Mouse (Mus musculus) MEL (cell line): ENCODE data around the gene Ddx27. TPM values are rescaled to one million over a fixed set of nuclear protein-coding genes. Genes with fewer than 3 reads are reported as not detected.

Source experiments
- DNase-seq: peaks from one replicate; pipeline ENCODE4 v3.0.0; 2011; ENCODE audit warnings: low read depth, low spot score
- H3K27ac ChIP-seq: 2 replicates; pipeline ENCODE4 v1.5.1; 2012; ENCODE audit warnings: low read depth, mild to moderate bottlenecking, control low read depth, low read length, moderate library complexity; ENCODE audit not compliant: control insufficient read depth
- H3K27me3 ChIP-seq, 2 experiments: fragments of 150-350 bp in 1 of 2; sonication (generic) in 1 of 2; 2 replicates each; pipeline ENCODE4 v1.6.1; 2012; ENCODE audit warnings: low read length in 2 of 2, mild to moderate bottlenecking in 2 of 2, improper control_type of control experiment in 1 of 2, moderate library complexity in 1 of 2; ENCODE audit not compliant: insufficient read depth in 2 of 2, control insufficient read depth in 1 of 2
- H3K36me3 ChIP-seq, 2 experiments: 2 replicates each; pipeline ENCODE4 v1.6.1; 2012 to 2014; ENCODE audit warnings: low read length in 2 of 2, improper control_type of control experiment in 1 of 2, inconsistent platforms in 1 of 2, mild to moderate bottlenecking in 1 of 2; ENCODE audit not compliant: insufficient read depth in 2 of 2, control insufficient read depth in 1 of 2
- H3K4me1 ChIP-seq, 2 experiments: fragments of 150-350 bp in 1 of 2; sonication (generic) in 1 of 2; 2 replicates each; pipeline ENCODE4 v1.6.1; 2012; ENCODE audit warnings: low read length in 2 of 2, improper control_type of control experiment in 1 of 2, mild to moderate bottlenecking in 1 of 2; ENCODE audit not compliant: insufficient read depth in 2 of 2, control insufficient read depth in 1 of 2
- H3K4me3 ChIP-seq, 2 experiments: fragments of 150-350 bp in 1 of 2; sonication (generic) in 1 of 2; 2 replicates each; pipeline ENCODE4 v1.5.1; 2012; ENCODE audit warnings: low read depth in 2 of 2, low read length in 2 of 2, mild to moderate bottlenecking in 2 of 2, moderate library complexity in 2 of 2, control low read depth in 1 of 2, improper control_type of control experiment in 1 of 2; ENCODE audit not compliant: control insufficient read depth in 1 of 2, insufficient read depth in 1 of 2
- H3K79me2 ChIP-seq: 2 replicates; pipeline ENCODE4 v1.6.1; 2012; ENCODE audit warnings: mild to moderate bottlenecking, low read length, moderate library complexity; ENCODE audit not compliant: control insufficient read depth, poor library complexity, insufficient read depth
- H3K9ac ChIP-seq: 2 replicates; pipeline ENCODE4 v1.6.1; 2012; ENCODE audit warnings: low read depth, mild to moderate bottlenecking, control low read depth, low read length, moderate library complexity; ENCODE audit not compliant: control insufficient read depth, poor library complexity, severe bottlenecking
- H3K9me3 ChIP-seq: fragments of 150-350 bp; sonication (generic); replicated peaks from 2 replicates; pipeline ENCODE4 v1.6.1; 2012; ENCODE audit warnings: mild to moderate bottlenecking, low read length, improper control_type of control experiment, moderate library complexity; ENCODE audit not compliant: insufficient read depth
- CHD1 ChIP-seq: IDR thresholded peaks from 2 replicates; pipeline ENCODE4 v1.6.1; 2012; ENCODE audit warnings: low read depth, mild to moderate bottlenecking, inconsistent platforms, low read length, improper control_type of control experiment
- E2F4 ChIP-seq: IDR thresholded peaks from 2 replicates; pipeline ENCODE4 v1.6.1; 2011; ENCODE audit warnings: low read depth, low read length, improper control_type of control experiment, borderline replicate concordance
- ELF1 ChIP-seq: IDR thresholded peaks from 2 replicates; pipeline ENCODE4 v1.6.1; 2014; ENCODE audit warnings: low read depth, mild to moderate bottlenecking, inconsistent platforms, low read length, improper control_type of control experiment, moderate library complexity
- ETS1 ChIP-seq: IDR thresholded peaks from 2 replicates; pipeline ENCODE4 v1.6.1; 2012; ENCODE audit warnings: low read depth, mild to moderate bottlenecking, inconsistent platforms, low read length, improper control_type of control experiment, moderate library complexity
- HCFC1 ChIP-seq: IDR thresholded peaks from 2 replicates; pipeline ENCODE4 v1.6.1; 2012; ENCODE audit warnings: low read depth, mild to moderate bottlenecking, inconsistent platforms, low read length, improper control_type of control experiment, moderate library complexity
- KAT2A ChIP-seq: conservative IDR thresholded peaks from 2 replicates; pipeline ENCODE4 v1.6.1; 2012; ENCODE audit warnings: low read depth, low read length, improper control_type of control experiment, inconsistent platforms
- MAFK ChIP-seq: IDR thresholded peaks from 2 replicates; pipeline ENCODE4 v1.6.1; 2011; ENCODE audit warnings: low read depth, mild to moderate bottlenecking, low read length, improper control_type of control experiment, borderline replicate concordance
- MAX ChIP-seq: IDR thresholded peaks from 2 replicates; pipeline ENCODE4 v1.6.1; 2011; ENCODE audit warnings: low read length, improper control_type of control experiment
- MAZ ChIP-seq: IDR thresholded peaks from 2 replicates; pipeline ENCODE4 v1.6.1; 2012; ENCODE audit warnings: low read depth, mild to moderate bottlenecking, inconsistent platforms, low read length, improper control_type of control experiment
- MXI1 ChIP-seq: IDR thresholded peaks from 2 replicates; pipeline ENCODE4 v1.6.1; 2011; ENCODE audit warnings: mild to moderate bottlenecking, low read depth, low read length, improper control_type of control experiment
- MYB ChIP-seq: IDR thresholded peaks from 2 replicates; pipeline ENCODE4 v1.6.1; 2011; ENCODE audit warnings: mild to moderate bottlenecking, low read depth, low read length, improper control_type of control experiment
- MYC ChIP-seq: IDR thresholded peaks from 2 replicates; pipeline ENCODE4 v1.6.1; 2011; ENCODE audit warnings: low read depth, mild to moderate bottlenecking, low read length, improper control_type of control experiment, moderate library complexity
- NELFE ChIP-seq: IDR thresholded peaks from 2 replicates; pipeline ENCODE4 v1.6.1; 2011; ENCODE audit warnings: low read depth, low read length, improper control_type of control experiment
- NRF1 ChIP-seq: IDR thresholded peaks from 2 replicates; pipeline ENCODE4 v1.6.1; 2014; ENCODE audit warnings: low read depth, mild to moderate bottlenecking, inconsistent platforms, low read length, improper control_type of control experiment, moderate library complexity; ENCODE audit not compliant: poor library complexity, insufficient read depth, severe bottlenecking
- POLR2A ChIP-seq, 2 experiments: IDR thresholded peaks; 2 replicates each; pipeline ENCODE4 v1.6.1; 2011 to 2012; ENCODE audit warnings: low read length in 2 of 2, mild to moderate bottlenecking in 2 of 2, control low read depth in 1 of 2, improper control_type of control experiment in 1 of 2, low read depth in 1 of 2, moderate library complexity in 1 of 2; ENCODE audit not compliant: control insufficient read depth in 1 of 2, insufficient read depth in 1 of 2, poor library complexity in 1 of 2
- POLR2AphosphoS2 ChIP-seq: IDR thresholded peaks from 2 replicates; pipeline ENCODE4 v1.6.1; 2011; ENCODE audit warnings: low read length, improper control_type of control experiment
- POLR2AphosphoS5 ChIP-seq: IDR thresholded peaks from 2 replicates; pipeline ENCODE4 v1.6.1; 2012; ENCODE audit warnings: low read depth, borderline replicate concordance, mild to moderate bottlenecking, inconsistent platforms, low read length, moderate library complexity, mixed read lengths
- SIN3A ChIP-seq: IDR thresholded peaks from 2 replicates; pipeline ENCODE4 v1.6.1; 2012; ENCODE audit warnings: low read length, improper control_type of control experiment, inconsistent platforms
- SMC3 ChIP-seq: IDR thresholded peaks from 2 replicates; pipeline ENCODE4 v1.6.1; 2011; ENCODE audit warnings: low read depth, low read length, improper control_type of control experiment
- TAL1 ChIP-seq: IDR thresholded peaks from 2 replicates; pipeline ENCODE4 v1.6.1; 2012; ENCODE audit warnings: mild to moderate bottlenecking, inconsistent platforms, low read length, moderate library complexity, mixed read lengths
- TBP ChIP-seq: IDR thresholded peaks from 2 replicates; pipeline ENCODE4 v1.8.0; 2011; ENCODE audit warnings: low read depth, low read length, improper control_type of control experiment
- TCF12 ChIP-seq: IDR thresholded peaks from 2 replicates; pipeline ENCODE4 v1.6.1; 2014; ENCODE audit warnings: low read depth, mild to moderate bottlenecking, inconsistent platforms, low read length, improper control_type of control experiment, moderate library complexity
- USF1 ChIP-seq: IDR thresholded peaks from 2 replicates; pipeline ENCODE4 v1.6.1; 2014; ENCODE audit warnings: low read depth, mild to moderate bottlenecking, inconsistent platforms, low read length, improper control_type of control experiment, moderate library complexity
- ZKSCAN1 ChIP-seq: IDR thresholded peaks from 2 replicates; pipeline ENCODE4 v1.6.1; 2012; ENCODE audit warnings: low read depth, mild to moderate bottlenecking, inconsistent platforms, low read length, improper control_type of control experiment, moderate library complexity
- ZMIZ1 ChIP-seq: IDR thresholded peaks from 2 replicates; pipeline ENCODE4 v1.6.1; 2012; ENCODE audit warnings: low read depth, mild to moderate bottlenecking, inconsistent platforms, low read length, improper control_type of control experiment, moderate library complexity
- ZNF384 ChIP-seq: IDR thresholded peaks from 2 replicates; pipeline ENCODE4 v1.6.1; 2012; ENCODE audit warnings: low read depth, mild to moderate bottlenecking, inconsistent platforms, low read length, improper control_type of control experiment
- polyA plus RNA-seq, 2 experiments: library from polyadenylated mRNA; stranded (reverse) in 1 of 2; unstranded in 1 of 2; fragments of >175 nt in 1 of 2; fragments of >200 nt in 1 of 2; gene quantifications; 2 replicates each; pipeline versions ENCODE4 v1.2.1 to v1.2.4; 2012; ENCODE audit warnings: low replicate concordance in 2 of 2, low read depth in 1 of 2; ENCODE audit not compliant: insufficient read length in 2 of 2, insufficient read depth in 1 of 2, missing spikeins in 1 of 2
- total RNA-seq: library from RNA; depleted of rRNA; stranded (reverse); fragments of 300-350 nt; gene quantifications from 2 replicates; pipeline ENCODE4 v1.2.3, GENCODE M21; 2012; rRNA removed

Gene Ddx27
- 125 and 143 TPM in 2 replicates for total RNA-seq
- 100 to 1,000 TPM in 1 of 2 experiments, 10 to 100 TPM in 1; 61.7 to 181 TPM for polyA plus RNA-seq

- TF ChIP-seq TAL1 (no peak), MAFK (no peak), POLR2AphosphoS5 (no peak), TBP (peak; percentile 47; the same call in 1 of the 2 replicates), SMC3 (no peak), USF1 (no peak), POLR2AphosphoS2 (peak; percentile 89; the same call in 1 of the 2 replicates), ETS1 (peak; percentile 46; the same call in 1 of the 2 replicates), KAT2A (peak; percentile 76; the same call in 1 of the 2 replicates), ZKSCAN1 (no peak), NELFE (peak; percentile 90), POLR2A (IDR thresholded peaks at IDR 0.05; ENCODE audit: control insufficient read depth in 1 of 2, insufficient read depth in 1 of 2, low read depth in 1 of 2, low read length in 2 of 2, poor library complexity in 1 of 2) (peak in 1 of 2 experiments; percentile 93; a peak in 2 of 4 replicates), ZNF384 (no peak), NRF1 (peak; percentile 87), ELF1 (peak; percentile 96), E2F4 (0 out of 2 replicates have a peak, but pooled peaks have one; percentile 73), SIN3A (peak; percentile 98), MYC (peak; percentile 91), HCFC1 (peak; percentile 97), MXI1 (peak; percentile 98), MAZ (no peak; the same call in 1 of the 2 replicates), ZMIZ1 (peak; percentile 70), CHD1 (no peak), MAX (peak; percentile 88), TCF12 (peak; percentile 53; the same call in 1 of the 2 replicates), MYB (no peak)
- TF ChIP-seq, all 39 proteins: peak for 16
- no peaks in the 10 kb centered on the region for H3K9me3 ChIP-seq
- peaks cover 30% of the 10 kb centered on the region for H3K79me2 ChIP-seq
- H3K4me3 ChIP-seq = peak within 1 kb of the TSS; percentile 80 to 81
- peak; percentile 97 for DNase-seq
- H3K9ac ChIP-seq = peak within 1 kb of the TSS; percentile 83
- peaks cover 5 to 8% of the 10 kb centered on the region in 2 experiments; a peak in 3 of 4 replicates for H3K36me3 ChIP-seq
- no peaks in the 10 kb centered on the region for H3K27me3 ChIP-seq
- H3K4me1 ChIP-seq = peaks cover 4 to 9% of the 10 kb centered on the region in 2 experiments
- H3K27ac ChIP-seq = peak within 1 kb of the TSS; percentile 80
Measured at GRCm38 (mm10) chr2:167014702-167015381, at the start of gene Ddx27. TSS of gene Ddx27 (plus strand) at chr2:167015193.
